Mouse (Mus musculus): ENCODE measurements around the gene Rcan3. TPM values are rescaled to one million over a fixed set of nuclear protein-coding genes. Genes with fewer than 3 reads are reported as not detected.

Rcan3 gene
- total and polyA plus RNA-seq, 3 experiments = 7.8 to 7.9 TPM; not detected in 1

- 0 out of 2 replicates have a peak, but pooled peaks have one; percentile 13 for TF ChIP-seq ETS1 (IDR thresholded peaks at IDR 0.05; ENCODE audit: low read depth, low read length)
- TF ChIP-seq BHLHE40 (IDR thresholded peaks at IDR 0.05; ENCODE audit: borderline replicate concordance, low read depth, low read length) = no peak
- no peak for TF ChIP-seq CHD1 (IDR thresholded peaks at IDR 0.05; ENCODE audit: low read depth, low read length)
- no peak for TF ChIP-seq MXI1 (IDR thresholded peaks at IDR 0.05; ENCODE audit: low read depth, low read length)
- peak; percentile 65 for TF ChIP-seq GATA1 (IDR thresholded peaks at IDR 0.05; ENCODE audit: low read depth, low read length)
- DNase-seq (ENCODE audit: low read depth, low spot score) = peak; percentile 53
- Histone ChIP-seq H3K36me3 (ENCODE audit: control insufficient read depth in 1 of 2, insufficient read depth in 2 of 2, low read length in 2 of 2) (peaks cover 0 to 27% of the 10 kb centered on the region in 2 experiments; a peak in 2 of 4 replicates), H3K9me3 (replicated peaks; ENCODE audit: insufficient read depth, low read length) (no peaks in the 10 kb centered on the region), H3K79me2 (ENCODE audit: control insufficient read depth, insufficient read depth, low read length, poor library complexity) (peaks cover 7% of the 10 kb centered on the region; the same call in 1 of the 2 replicates), H3K4me3 (ENCODE audit: control insufficient read depth in 1 of 2, insufficient read depth in 1 of 2, low read depth in 2 of 2, low read length in 2 of 2) (no peak overlapping the region; a peak in 1 of 4 replicates), H3K9ac (ENCODE audit: control insufficient read depth, low read depth, low read length, poor library complexity, severe bottlenecking) (no peak overlapping the region), H3K4me1 (ENCODE audit: control insufficient read depth in 1 of 2, insufficient read depth in 2 of 2, low read length in 2 of 2) (peaks cover 22 to 23% of the 10 kb centered on the region in 2 experiments), H3K27ac (ENCODE audit: control insufficient read depth, low read depth, low read length) (peak overlapping the region; percentile 14), H3K27me3 (ENCODE audit: control insufficient read depth in 1 of 2, insufficient read depth in 2 of 2, low read length in 2 of 2) (no peaks in the 10 kb centered on the region)
Observed at GRCm38 (mm10) chr4:135429990-135430760, 3.5 kb downstream of the Rcan3 start.

DNA sequence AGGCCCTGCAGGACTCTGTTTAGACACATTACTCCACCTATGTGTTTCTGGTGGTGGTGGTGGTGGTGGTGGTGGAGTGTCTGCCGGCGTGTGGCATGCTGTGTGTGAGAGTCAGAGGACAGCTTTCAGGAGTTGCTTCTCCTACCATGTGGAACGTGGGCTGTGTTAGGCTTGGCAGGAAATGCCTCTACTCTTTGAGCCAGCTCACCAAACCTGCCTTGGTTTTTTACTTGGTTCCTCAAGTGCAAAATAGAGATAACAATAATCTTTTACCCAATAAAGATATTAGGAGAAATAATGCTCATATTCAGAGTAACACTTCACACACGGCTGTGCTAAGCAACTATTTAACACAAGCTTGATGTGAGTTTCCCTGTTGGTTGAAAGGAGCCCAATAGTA is 4.3 kb downstream of the Rcan3 start:
- peak; percentile 72 for DNase-seq (ENCODE audit: low read depth, low spot score)
- Histone ChIP-seq H3K4me1 (ENCODE audit: control insufficient read depth in 1 of 2, insufficient read depth in 2 of 2, low read length in 2 of 2) (peaks cover 19 to 20% of the 10 kb centered on the region in 2 experiments), H3K4me3 (ENCODE audit: control insufficient read depth in 1 of 2, insufficient read depth in 1 of 2, low read depth in 2 of 2, low read length in 2 of 2) (peak overlapping the region in 1 of 2 experiments; percentile 11; a peak in 1 of 4 replicates), H3K79me2 (ENCODE audit: control insufficient read depth, insufficient read depth, low read length, poor library complexity) (peaks cover 7% of the 10 kb centered on the region; the same call in 1 of the 2 replicates), H3K27ac (ENCODE audit: control insufficient read depth, low read depth, low read length) (peak overlapping the region; percentile 72), H3K9me3 (replicated peaks; ENCODE audit: insufficient read depth, low read length) (no peaks in the 10 kb centered on the region), H3K27me3 (ENCODE audit: control insufficient read depth in 1 of 2, insufficient read depth in 2 of 2, low read length in 2 of 2) (no peaks in the 10 kb centered on the region), H3K9ac (ENCODE audit: control insufficient read depth, low read depth, low read length, poor library complexity, severe bottlenecking) (peak overlapping the region; percentile 41), H3K36me3 (ENCODE audit: control insufficient read depth in 1 of 2, insufficient read depth in 2 of 2, low read length in 2 of 2) (peaks cover 0 to 24% of the 10 kb centered on the region in 2 experiments; a peak in 2 of 4 replicates)
- TF ChIP-seq TCF12 (IDR thresholded peaks at IDR 0.05; ENCODE audit: low read depth, low read length) (peak; percentile 78), MXI1 (IDR thresholded peaks at IDR 0.05; ENCODE audit: low read depth, low read length) (peak; percentile 82), MYB (IDR thresholded peaks at IDR 0.05; ENCODE audit: low read depth, low read length) (no peak), GABPA (IDR thresholded peaks at IDR 0.05; ENCODE audit: low read depth, low read length) (no peak), ZMIZ1 (IDR thresholded peaks at IDR 0.05; ENCODE audit: low read depth, low read length) (no peak), SIN3A (IDR thresholded peaks at IDR 0.05; ENCODE audit: low read length) (peak; percentile 36; the same call in 1 of the 2 replicates), MAX (IDR thresholded peaks at IDR 0.05; ENCODE audit: low read length) (peak; percentile 78), GATA1 (IDR thresholded peaks at IDR 0.05; ENCODE audit: low read depth, low read length) (peak; percentile 81), EP300 (IDR thresholded peaks at IDR 0.05; ENCODE audit: low read depth in 1 of 2, low read length in 2 of 2) (peak; percentile 60 to 76; a peak in 3 of 4 replicates), ZNF384 (IDR thresholded peaks at IDR 0.05; ENCODE audit: low read depth, low read length) (peak; percentile 40; the same call in 1 of the 2 replicates), ETS1 (IDR thresholded peaks at IDR 0.05; ENCODE audit: low read depth, low read length) (peak; percentile 63; the same call in 1 of the 2 replicates), ZC3H11A (IDR thresholded peaks at IDR 0.05; ENCODE audit: low read depth, low read length) (no peak), TBP (IDR thresholded peaks at IDR 0.05; ENCODE audit: low read depth, low read length) (0 out of 2 replicates have a peak, but pooled peaks have one; percentile 13), MYC (IDR thresholded peaks at IDR 0.05; ENCODE audit: low read depth, low read length) (peak; percentile 70; the same call in 1 of the 2 replicates), RCOR1 (IDR thresholded peaks at IDR 0.05; ENCODE audit: low read depth, low read length) (peak; percentile 82), NELFE (IDR thresholded peaks at IDR 0.05; ENCODE audit: low read depth, low read length) (peak; percentile 42), RAD21 (IDR thresholded peaks at IDR 0.05; ENCODE audit: low read depth, low read length) (no peak)
